Mouse (Mus musculus): ENCODE data around the gene Trim29. TPM values are rescaled to one million over a fixed set of nuclear protein-coding genes. Genes with fewer than 3 reads are reported as not detected.

The Trim29 gene
- polyA plus RNA-seq, 1 experiment: 0.18 TPM

DNA sequence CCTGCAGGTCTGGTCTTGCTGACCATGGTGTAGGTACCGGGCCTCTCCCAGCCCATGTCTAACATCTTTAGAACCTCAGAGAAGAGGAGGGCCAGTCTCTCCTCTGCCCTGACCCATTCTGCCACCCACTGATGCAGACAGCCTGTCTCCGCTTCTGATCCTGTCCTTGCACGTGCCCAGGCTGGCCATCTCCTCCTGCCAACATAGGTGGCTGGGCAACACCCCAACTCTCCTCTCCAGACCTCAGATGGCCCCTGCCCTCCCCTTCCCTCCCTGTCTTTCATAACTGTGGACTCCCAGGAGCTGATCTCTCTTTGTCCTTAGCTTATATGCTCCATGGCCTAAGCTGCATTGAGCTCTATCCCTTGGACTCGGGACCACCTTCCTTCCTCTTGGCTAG lies 5.8 kb downstream of the Trim29 start:
- 43% methylated on average over 4 of the region's 4 CpGs for WGBS
- H3K4me3 ChIP-seq (replicated peaks; ENCODE audit: insufficient read depth, low read depth, low read length): no peak overlapping the region
- H3K27me3 ChIP-seq (ENCODE audit: control insufficient read depth, insufficient read depth, low read length): no peaks in the 10 kb centered on the region
- no peak for DNase-seq
- no peak for TF ChIP-seq POLR2A (IDR thresholded peaks at IDR 0.05; ENCODE audit: borderline replicate concordance, insufficient read depth, low read length)
- no peak for TF ChIP-seq CTCF (IDR thresholded peaks at IDR 0.05; ENCODE audit: borderline replicate concordance, insufficient read depth, low read depth, low read length)
- H3K27ac ChIP-seq (ENCODE audit: insufficient read depth, low read length): no peak overlapping the region
- H3K4me1 ChIP-seq (ENCODE audit: control insufficient read depth, insufficient read depth, low read length): peaks cover 20% of the 10 kb centered on the region

DNA sequence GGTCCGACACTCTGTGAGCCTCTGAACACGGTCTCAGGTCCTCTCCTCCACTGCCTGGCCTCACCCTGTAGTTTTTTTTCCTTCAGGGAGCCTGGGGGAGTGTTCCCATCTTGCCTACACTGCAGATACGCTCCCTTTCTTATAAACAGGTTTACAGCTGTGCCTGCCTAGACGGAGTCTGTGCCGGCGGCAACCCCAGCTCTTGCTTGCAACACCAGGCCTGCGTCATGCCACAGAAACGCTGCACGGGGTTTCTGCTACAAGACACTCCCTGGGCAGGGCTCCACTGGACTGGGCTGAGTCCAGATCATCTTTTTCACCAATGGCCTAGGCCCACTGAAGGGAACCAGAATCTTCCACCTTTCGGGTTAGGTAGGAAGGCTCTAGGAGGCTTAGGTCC lies 8.0 kb downstream of the Trim29 start:
- Histone ChIP-seq H3K4me3 (replicated peaks; ENCODE audit: insufficient read depth, low read depth, low read length) (no peak overlapping the region), H3K4me1 (ENCODE audit: control insufficient read depth, insufficient read depth, low read length) (peaks cover 20% of the 10 kb centered on the region), H3K27ac (ENCODE audit: insufficient read depth, low read length) (no peak overlapping the region), H3K27me3 (ENCODE audit: control insufficient read depth, insufficient read depth, low read length) (no peaks in the 10 kb centered on the region)
- DNase-seq: no peak
- WGBS: 95% methylated on average over 10 of the region's 10 CpGs
- TF ChIP-seq CTCF (IDR thresholded peaks at IDR 0.05; ENCODE audit: borderline replicate concordance, insufficient read depth, low read depth, low read length): no peak
- no peak for TF ChIP-seq POLR2A (IDR thresholded peaks at IDR 0.05; ENCODE audit: borderline replicate concordance, insufficient read depth, low read length)

DNA sequence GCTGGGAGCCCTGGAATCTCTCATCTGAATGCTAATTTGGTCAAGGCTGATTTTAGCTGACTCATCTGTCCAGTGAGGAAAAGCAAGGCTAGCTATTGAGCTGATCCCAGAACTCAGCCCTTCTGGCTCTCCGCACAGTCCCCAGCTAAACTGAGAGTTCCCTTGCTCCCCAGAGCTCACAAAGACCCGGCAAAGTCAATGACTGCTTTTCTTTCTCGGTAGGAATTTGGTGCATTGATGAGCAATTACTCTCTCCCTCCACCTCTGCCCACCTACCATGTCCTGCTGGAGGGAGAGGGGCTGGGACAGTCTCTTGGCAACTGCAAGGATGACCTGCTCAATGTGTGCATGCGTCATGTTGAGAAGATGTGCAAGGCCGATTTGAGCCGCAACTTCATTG lies 11.3 kb downstream of the Trim29 start:
- Histone ChIP-seq H3K27me3 (ENCODE audit: control insufficient read depth, insufficient read depth, low read length) (no peaks in the 10 kb centered on the region), H3K4me1 (ENCODE audit: control insufficient read depth, insufficient read depth, low read length) (peaks cover 10% of the 10 kb centered on the region), H3K27ac (ENCODE audit: insufficient read depth, low read length) (no peak overlapping the region), H3K4me3 (replicated peaks; ENCODE audit: insufficient read depth, low read depth, low read length) (no peak overlapping the region)
- DNase-seq: no peak
- 87% methylated on average over 6 of the region's 6 CpGs for WGBS
- TF ChIP-seq POLR2A (IDR thresholded peaks at IDR 0.05; ENCODE audit: borderline replicate concordance, insufficient read depth, low read length): no peak
- no peak for TF ChIP-seq CTCF (IDR thresholded peaks at IDR 0.05; ENCODE audit: borderline replicate concordance, insufficient read depth, low read depth, low read length)

DNA sequence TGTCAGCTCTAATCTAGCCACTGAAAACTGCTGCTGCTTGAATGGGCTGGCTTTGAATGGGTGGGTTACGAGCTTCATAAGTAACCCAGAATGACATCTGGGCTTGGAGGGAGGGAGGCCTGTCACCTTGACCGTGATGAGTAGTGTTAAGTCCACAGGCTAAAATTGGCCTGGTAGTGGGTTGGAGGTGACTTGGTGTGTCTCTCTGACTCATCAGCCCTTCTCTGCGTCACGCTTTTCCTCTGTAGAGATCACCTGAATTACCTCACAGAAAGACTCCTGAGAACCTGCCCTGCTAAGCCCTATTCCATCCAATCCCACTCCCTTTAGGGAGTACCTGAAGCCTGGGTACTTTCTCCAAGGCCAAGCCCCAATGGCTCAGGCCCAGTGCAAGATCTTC lies 12.0 kb downstream of the Trim29 start:
- peaks cover 5% of the 10 kb centered on the region for H3K4me1 ChIP-seq (ENCODE audit: control insufficient read depth, insufficient read depth, low read length)
- H3K27me3 ChIP-seq (ENCODE audit: control insufficient read depth, insufficient read depth, low read length): no peaks in the 10 kb centered on the region
- DNase-seq: no peak
- 94% methylated on average over 4 of the region's 4 CpGs for WGBS
- no peak overlapping the region for H3K27ac ChIP-seq (ENCODE audit: insufficient read depth, low read length)
- no peak overlapping the region for H3K4me3 ChIP-seq (replicated peaks; ENCODE audit: insufficient read depth, low read depth, low read length)
- TF ChIP-seq POLR2A (IDR thresholded peaks at IDR 0.05; ENCODE audit: borderline replicate concordance, insufficient read depth, low read length) (no peak), CTCF (IDR thresholded peaks at IDR 0.05; ENCODE audit: borderline replicate concordance, insufficient read depth, low read depth, low read length) (no peak)

DNA sequence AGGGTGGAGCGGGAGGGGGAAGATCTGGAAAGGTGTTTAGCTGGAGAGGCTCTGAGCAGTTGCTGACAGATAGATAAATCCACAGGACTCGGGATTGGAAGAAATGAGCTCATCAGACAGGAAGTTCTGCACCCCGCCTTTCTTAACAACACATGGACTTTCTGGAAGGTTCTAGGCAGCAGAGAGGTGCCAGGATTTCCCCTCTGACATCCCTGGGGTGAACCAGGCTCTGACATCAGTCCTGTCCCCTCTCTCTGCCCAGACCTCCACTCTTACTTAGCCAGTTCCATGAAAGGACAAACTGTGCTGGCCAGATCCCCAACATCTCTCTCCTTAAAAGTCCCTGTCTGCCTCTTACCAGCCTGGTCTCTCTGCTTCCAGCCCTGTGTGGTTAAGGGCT lies 14.8 kb downstream of the Trim29 start:
- 83% methylated on average over 3 of the region's 3 CpGs for WGBS
- TF ChIP-seq CTCF (IDR thresholded peaks at IDR 0.05; ENCODE audit: borderline replicate concordance, insufficient read depth, low read depth, low read length): no peak
- Histone ChIP-seq H3K27ac (ENCODE audit: insufficient read depth, low read length) (no peak overlapping the region), H3K4me1 (ENCODE audit: control insufficient read depth, insufficient read depth, low read length) (peaks cover 7% of the 10 kb centered on the region), H3K4me3 (replicated peaks; ENCODE audit: insufficient read depth, low read depth, low read length) (no peak overlapping the region), H3K27me3 (ENCODE audit: control insufficient read depth, insufficient read depth, low read length) (no peaks in the 10 kb centered on the region)
- DNase-seq: no peak

DNA sequence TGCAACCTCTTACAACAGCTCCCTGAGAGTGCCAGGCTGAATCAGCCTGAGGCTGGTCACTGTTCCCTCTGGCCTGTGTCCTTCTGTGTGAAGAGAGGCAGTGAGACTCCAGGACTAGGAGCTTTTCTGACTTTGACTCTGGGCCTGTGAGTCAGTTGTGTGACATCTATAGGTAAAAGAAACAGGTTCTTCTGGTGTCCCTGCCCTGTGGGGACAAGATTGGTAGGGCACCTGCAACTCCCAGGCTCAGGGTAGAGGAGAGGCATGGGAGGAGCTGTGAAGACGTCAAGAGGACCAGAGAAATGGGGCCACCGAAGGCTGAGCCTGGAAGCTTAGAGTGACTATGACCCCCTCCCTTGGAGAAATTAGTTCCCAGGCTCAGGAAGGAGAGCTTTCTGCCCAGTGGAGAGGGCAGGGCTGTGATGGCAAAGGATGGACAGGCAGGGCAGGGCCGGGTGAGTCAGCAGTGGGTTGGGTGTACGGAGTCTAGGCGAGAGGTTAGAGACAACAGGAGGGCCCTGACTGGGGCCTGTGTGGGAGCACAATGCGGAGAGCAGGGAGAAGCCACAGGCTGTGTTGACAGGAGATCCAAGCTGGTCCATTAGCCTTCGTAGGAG lies 15.5 kb downstream of the Trim29 start:
- TF ChIP-seq CTCF (IDR thresholded peaks at IDR 0.05; ENCODE audit: borderline replicate concordance, insufficient read depth, low read depth, low read length) (no peak), POLR2A (IDR thresholded peaks at IDR 0.05; ENCODE audit: borderline replicate concordance, insufficient read depth, low read length) (no peak)
- no peaks in the 10 kb centered on the region for H3K27me3 ChIP-seq (ENCODE audit: control insufficient read depth, insufficient read depth, low read length)
- no peak overlapping the region for H3K27ac ChIP-seq (ENCODE audit: insufficient read depth, low read length)
- WGBS: 88% methylated on average over 7 of the region's 7 CpGs
- H3K4me1 ChIP-seq (ENCODE audit: control insufficient read depth, insufficient read depth, low read length): peaks cover 12% of the 10 kb centered on the region
- DNase-seq: no peak
- no peak overlapping the region for H3K4me3 ChIP-seq (replicated peaks; ENCODE audit: insufficient read depth, low read depth, low read length)

DNA sequence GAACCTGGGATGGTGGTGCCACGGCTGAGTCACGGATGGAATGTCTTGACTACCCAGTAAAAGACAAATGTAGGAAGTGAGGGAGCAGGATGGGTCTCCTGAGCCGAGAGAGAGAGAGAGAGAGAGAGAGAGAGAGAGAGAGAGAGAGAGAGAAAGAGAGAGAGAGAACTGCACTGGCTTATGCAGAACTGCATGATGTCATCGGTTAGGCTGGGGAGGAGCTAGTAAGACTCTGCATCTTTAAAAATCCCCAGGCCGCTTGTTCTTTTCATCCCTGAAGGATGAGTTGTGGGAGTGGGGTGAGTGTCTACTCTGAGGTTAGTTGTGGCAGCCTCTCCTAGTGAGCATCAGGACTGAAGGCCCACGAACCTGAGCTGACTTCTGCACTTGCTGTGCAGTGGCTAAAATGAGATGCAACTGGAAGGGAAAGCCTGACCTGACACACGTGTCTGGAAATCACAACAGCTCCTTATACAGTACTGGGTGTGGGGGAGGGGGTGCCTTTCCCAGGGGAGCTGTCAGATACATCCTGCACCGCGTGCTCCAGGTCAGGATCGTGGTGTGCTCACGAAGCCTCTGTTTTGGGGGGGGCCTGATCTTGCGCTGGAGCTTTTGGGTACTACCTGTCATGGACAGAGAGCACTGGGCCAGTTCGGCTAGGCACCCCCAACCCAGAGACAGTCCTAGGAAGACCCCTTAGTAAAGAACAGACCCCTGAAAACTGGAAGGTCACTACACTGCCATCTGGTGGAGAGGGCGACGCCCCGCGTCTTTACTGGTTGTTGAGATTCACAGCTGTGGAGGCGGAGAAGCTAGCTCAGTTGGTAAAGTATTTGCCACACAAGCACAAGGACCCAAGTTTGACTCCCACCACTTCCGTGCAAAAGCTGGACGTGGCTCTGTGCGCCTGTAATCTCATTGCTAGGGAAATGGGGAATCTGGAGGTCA lies 16.8 kb downstream of the Trim29 start:
- no peak overlapping the region for H3K27ac ChIP-seq (ENCODE audit: insufficient read depth, low read length)
- H3K4me3 ChIP-seq (replicated peaks; ENCODE audit: insufficient read depth, low read depth, low read length): no peak overlapping the region
- peaks cover 26% of the 10 kb centered on the region for H3K4me1 ChIP-seq (ENCODE audit: control insufficient read depth, insufficient read depth, low read length)
- no peak for DNase-seq
- TF ChIP-seq CTCF (IDR thresholded peaks at IDR 0.05; ENCODE audit: borderline replicate concordance, insufficient read depth, low read depth, low read length) (0 out of 2 replicates have a peak, but pooled peaks have one; percentile 7), POLR2A (IDR thresholded peaks at IDR 0.05; ENCODE audit: borderline replicate concordance, insufficient read depth, low read length) (no peak)
- 77% methylated on average over 21 of the region's 21 CpGs for WGBS
- H3K27me3 ChIP-seq (ENCODE audit: control insufficient read depth, insufficient read depth, low read length): no peaks in the 10 kb centered on the region

DNA sequence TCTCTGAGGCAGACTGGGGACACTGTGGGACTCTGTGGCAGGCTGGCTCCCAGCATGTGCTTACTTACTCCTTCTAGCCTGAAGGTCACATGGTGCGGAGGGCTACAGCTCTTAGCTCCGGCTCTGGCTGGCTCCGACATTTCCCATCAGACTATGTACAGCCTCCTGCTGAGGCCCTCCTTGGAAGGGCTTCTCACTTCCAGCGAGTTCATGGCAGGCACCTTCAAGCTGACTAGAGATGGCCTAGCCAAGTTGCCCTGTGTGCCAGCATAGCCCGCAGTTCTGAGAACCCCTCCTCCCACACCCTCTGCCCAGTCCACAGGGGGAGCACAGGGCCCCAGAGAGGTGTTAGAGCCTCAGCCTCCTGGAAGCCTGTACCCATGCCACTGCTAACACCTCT lies 19.8 kb downstream of the Trim29 start:
- H3K27me3 ChIP-seq (ENCODE audit: control insufficient read depth, insufficient read depth, low read length): no peaks in the 10 kb centered on the region
- peak; percentile 64 to 76 for DNase-seq
- TF ChIP-seq CTCF (IDR thresholded peaks at IDR 0.05; ENCODE audit: borderline replicate concordance, insufficient read depth, low read depth, low read length) (no peak), POLR2A (IDR thresholded peaks at IDR 0.05; ENCODE audit: borderline replicate concordance, insufficient read depth, low read length) (no peak)
- peaks cover 27% of the 10 kb centered on the region for H3K4me1 ChIP-seq (ENCODE audit: control insufficient read depth, insufficient read depth, low read length)
- H3K27ac ChIP-seq (ENCODE audit: insufficient read depth, low read length): no peak overlapping the region
- no peak overlapping the region for H3K4me3 ChIP-seq (replicated peaks; ENCODE audit: insufficient read depth, low read depth, low read length)
- WGBS: 5% methylated on average over 5 of the region's 5 CpGs
